Mouse (Mus musculus) heart, postnatal 0 days (tissue): ENCODE data around the gene Trim44. TPM values are rescaled to one million over a fixed set of nuclear protein-coding genes. Genes with fewer than 3 reads are reported as not detected.
A peak's percentile ranks its signal among the peaks of the same experiment; 100 is the strongest.

Source experiments
- ATAC-seq: fragments of 200-750 bp; cut with Nextera tagmentation; 2 replicates; pipeline ENCODE4 v1.8.0; 2017; ENCODE audit warnings: low read depth, moderate number of reproducible peaks, moderate library complexity; ENCODE audit not compliant: insufficient read depth
- DNase-seq: peaks from one replicate; pipeline ENCODE4 v3.0.0-alpha.2; 2016; ENCODE audit warnings: low spot score
- H3K27ac ChIP-seq: fragments of 300-500 bp; sonication (generic); 2 replicates; pipeline ENCODE4 v1.5.1; 2014; ENCODE audit warnings: low read depth, mild to moderate bottlenecking
- H3K27me3 ChIP-seq: fragments of 300-500 bp; sonication (generic); 2 replicates; pipeline ENCODE4 v1.6.1; 2014; ENCODE audit warnings: low read length, mixed read lengths; ENCODE audit not compliant: control insufficient read depth, insufficient read depth
- H3K36me3 ChIP-seq: fragments of 300-500 bp; sonication (generic); replicated peaks from 2 replicates; pipeline ENCODE4 v1.6.1; 2014; ENCODE audit warnings: low read length, mixed read lengths; ENCODE audit not compliant: control insufficient read depth, insufficient read depth
- H3K4me1 ChIP-seq: fragments of 300-500 bp; sonication (generic); 2 replicates; pipeline ENCODE4 v1.6.1; 2014; ENCODE audit warnings: antibody characterized with exemption; ENCODE audit not compliant: control insufficient read depth, insufficient read depth
- H3K4me2 ChIP-seq: fragments of 300-500 bp; sonication (generic); 2 replicates; pipeline ENCODE4 v1.6.1; 2014; ENCODE audit warnings: low read depth, mild to moderate bottlenecking, low read length, moderate library complexity
- H3K4me3 ChIP-seq: fragments of 300-500 bp; sonication (generic); 2 replicates; pipeline ENCODE4 v1.5.1; 2014; ENCODE audit warnings: low read depth, low read length
- H3K9ac ChIP-seq: fragments of 300-500 bp; sonication (generic); replicated peaks from 2 replicates; pipeline ENCODE4 v1.6.1; 2014; ENCODE audit warnings: low read depth, low read length, mixed read lengths
- H3K9me3 ChIP-seq: fragments of 300-500 bp; sonication (generic); replicated peaks from 2 replicates; pipeline ENCODE4 v1.6.1; 2016; ENCODE audit warnings: low read length; ENCODE audit not compliant: control insufficient read depth
- CTCF ChIP-seq: IDR thresholded peaks from 2 replicates; pipeline ENCODE4 v1.5.1; 2016; ENCODE audit warnings: antibody characterized with exemption, control low read depth, low read depth
- EP300 ChIP-seq: IDR thresholded peaks from 2 replicates; pipeline ENCODE4 v1.6.1; 2016; ENCODE audit warnings: antibody characterized with exemption, low read depth
- WGBS: fragments of 180-500 bp; shearing (Covaris S2); extraction: QIAGEN DNeasy Blood & Tissue Kit; methylation state at CpG from one replicate; pipeline ENCODE4 v1.1.7; 2014; 5-methylcytosine and 5-hydroxymethylcytosine counted together
- polyA plus RNA-seq: library from polyadenylated mRNA; unstranded; fragments of >200 nt; fragmentation: Nextera tagmentation; extraction: Ambion mirVana; gene quantifications from 2 replicates; pipeline ENCODE4 v1.2.1, GENCODE M21; 2015
- total RNA-seq: library from RNA; depleted of rRNA; stranded (reverse); fragments of >200 nt; gene quantifications from 2 replicates; pipeline ENCODE4 v1.2.3, GENCODE M21; 2014; ENCODE audit warnings: low replicate concordance

Trim44 gene
- total and polyA plus RNA-seq, 2 experiments from 2014 or later: 10.9 to 23.0 TPM

DNA sequence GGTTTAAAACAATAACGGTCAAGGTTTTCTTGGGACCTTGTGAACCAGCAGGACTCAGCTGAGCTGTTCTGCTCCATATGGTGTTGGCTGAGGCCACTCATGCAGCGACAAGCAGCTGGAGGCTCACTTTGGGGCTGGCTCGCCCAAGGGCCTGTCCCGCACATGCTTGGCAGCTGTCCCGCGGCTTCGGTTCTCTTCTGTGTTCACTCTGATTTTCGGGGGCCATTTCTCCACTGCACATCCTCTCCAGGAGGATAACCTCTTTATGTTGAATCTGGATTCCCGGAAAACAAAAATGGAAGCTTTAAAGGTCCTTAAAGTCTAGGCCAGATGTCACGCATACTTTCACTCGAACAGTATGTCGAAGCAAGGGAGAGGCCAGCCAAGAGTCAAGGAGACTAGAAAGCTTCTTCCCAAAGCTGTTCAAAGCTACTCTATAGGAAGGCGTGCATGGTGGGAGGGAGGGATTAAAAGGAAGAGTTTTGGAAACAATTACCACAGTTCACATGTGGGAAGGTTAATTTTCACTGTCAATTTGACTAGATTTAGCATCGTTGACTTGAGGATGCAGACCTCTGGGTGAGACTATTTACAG lies 8.6 kb upstream of the Trim44 start:
- Histone ChIP-seq H3K9me3 (no peaks in the 10 kb centered on the region), H3K27me3 (no peaks in the 10 kb centered on the region), H3K4me2 (no peak overlapping the region), H3K4me1 (no peaks in the 10 kb centered on the region), H3K36me3 (no peaks in the 10 kb centered on the region), H3K27ac (no peak overlapping the region), H3K9ac (no peak overlapping the region), H3K4me3 (no peak overlapping the region)
- TF ChIP-seq EP300: no peak
- no peak for TF ChIP-seq CTCF
- ATAC-seq (no peak), DNase-seq (no peak)
- WGBS: 77% methylated on average over 14 of the region's 14 CpGs

- DNase-seq: no peak
- 56% methylated on average over 2 of the region's 2 CpGs for WGBS
- TF ChIP-seq EP300 (no peak), CTCF (no peak)
- H3K9ac ChIP-seq: no peak overlapping the region
- no peaks in the 10 kb centered on the region for H3K36me3 ChIP-seq
- no peak for ATAC-seq
- H3K4me3 ChIP-seq: no peak overlapping the region
- no peaks in the 10 kb centered on the region for H3K27me3 ChIP-seq
- no peaks in the 10 kb centered on the region for H3K4me1 ChIP-seq
- H3K9me3 ChIP-seq: no peaks in the 10 kb centered on the region
- H3K4me2 ChIP-seq: no peak overlapping the region
- no peak overlapping the region for H3K27ac ChIP-seq
Measured at GRCm38 (mm10) chr2:102412738-102413137, 5.1 kb upstream of the Trim44 start.

GRCm38 (mm10) chr2:102410615-102411014 lies 3.0 kb upstream of the Trim44 start:
- ATAC-seq (no peak), DNase-seq (no peak)
- Histone ChIP-seq H3K9ac (no peak overlapping the region), H3K9me3 (no peaks in the 10 kb centered on the region), H3K4me3 (no peak overlapping the region), H3K36me3 (no peaks in the 10 kb centered on the region), H3K27me3 (no peaks in the 10 kb centered on the region), H3K4me2 (no peak overlapping the region), H3K4me1 (0 out of 2 replicates have a peak, but pooled peaks cover 7% of the 10 kb centered on the region), H3K27ac (no peak overlapping the region)
- no peak for TF ChIP-seq CTCF
- TF ChIP-seq EP300: no peak
- 31% methylated on average over 4 of the region's 4 CpGs for WGBS

DNA sequence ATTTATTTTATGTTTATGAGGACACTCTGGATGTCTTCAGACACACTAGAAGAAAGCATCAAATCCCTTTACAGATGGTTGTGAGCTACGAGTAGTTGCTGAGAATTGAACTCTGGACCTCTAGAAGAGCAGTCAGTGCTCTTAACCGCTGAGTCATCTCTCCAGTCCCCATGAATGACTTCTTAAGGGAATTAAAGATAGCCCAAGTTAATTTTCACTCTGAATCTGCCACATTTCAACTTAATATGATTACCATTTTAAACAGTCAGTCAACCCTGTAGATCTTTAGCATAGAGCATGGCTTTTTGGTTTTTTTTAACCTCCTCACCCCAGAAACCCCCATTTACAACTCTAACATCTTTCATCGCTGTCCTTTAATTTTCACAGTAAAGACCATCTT lies 2.1 kb upstream of the Trim44 start:
- Histone ChIP-seq H3K4me3 (no peak overlapping the region), H3K27me3 (no peaks in the 10 kb centered on the region), H3K4me1 (0 out of 2 replicates have a peak, but pooled peaks cover 7% of the 10 kb centered on the region), H3K9ac (no peak overlapping the region), H3K9me3 (no peaks in the 10 kb centered on the region), H3K27ac (no peak overlapping the region), H3K4me2 (no peak overlapping the region), H3K36me3 (no peaks in the 10 kb centered on the region)
- DNase-seq (no peak), ATAC-seq (no peak)
- WGBS: 88% methylated on average over 3 of the region's 3 CpGs
- TF ChIP-seq EP300 (no peak), CTCF (no peak)

DNA sequence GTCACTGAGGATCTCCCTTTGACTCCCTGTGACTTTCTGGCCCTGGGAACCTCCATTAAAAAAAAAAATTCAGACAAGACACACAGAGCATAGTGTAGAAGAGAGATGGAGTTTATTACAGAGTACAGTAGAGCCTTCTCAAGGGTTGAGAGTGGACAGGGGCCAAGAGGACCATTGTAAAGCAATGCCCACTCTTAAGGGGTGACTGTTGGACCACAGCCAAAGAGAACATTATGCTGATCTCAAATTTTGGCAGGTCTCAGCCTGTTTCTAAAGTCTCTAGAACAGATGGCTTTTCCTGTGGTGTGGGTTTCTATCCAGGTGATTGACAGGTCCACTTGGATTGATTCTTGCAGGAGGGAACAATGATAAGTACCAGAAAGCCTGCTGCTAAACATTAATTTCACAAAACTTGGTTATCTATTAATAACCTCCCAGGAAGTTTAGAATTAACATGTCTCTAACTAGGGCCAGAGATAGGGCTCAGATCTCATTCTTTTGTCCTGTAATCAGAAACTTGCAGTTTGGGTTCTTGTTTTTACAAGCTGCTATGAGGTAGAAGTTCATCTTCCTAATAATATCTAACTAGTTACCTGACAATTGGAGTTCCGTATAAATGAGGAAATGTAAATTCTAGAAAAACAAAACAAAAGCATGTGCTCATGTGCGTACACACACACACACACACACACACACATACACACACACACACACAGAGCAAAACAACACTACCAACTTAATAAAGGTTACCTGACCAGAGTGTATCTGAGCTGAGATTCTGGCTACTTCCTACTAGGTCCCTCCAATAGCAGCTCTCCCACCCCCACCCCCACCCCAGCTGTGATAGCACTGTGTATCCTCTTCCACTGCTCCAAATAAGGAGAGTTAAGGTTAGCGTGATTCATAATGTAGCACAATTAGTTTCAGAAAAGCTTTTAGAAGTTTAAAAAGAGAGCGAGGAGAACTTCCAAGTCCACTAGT lies 1.0 kb downstream of the Trim44 start:
- TF ChIP-seq CTCF: no peak
- TF ChIP-seq EP300: no peak
- H3K36me3 ChIP-seq: no peaks in the 10 kb centered on the region
- peak overlapping the region; percentile 31 for H3K4me2 ChIP-seq
- no peaks in the 10 kb centered on the region for H3K27me3 ChIP-seq
- DNase-seq (no peak), ATAC-seq (no peak)
- 0 out of 2 replicates have a peak, but pooled peaks cover 7% of the 10 kb centered on the region for H3K4me1 ChIP-seq
- H3K27ac ChIP-seq: no peak overlapping the region
- WGBS: 58% methylated on average over 4 of the region's 4 CpGs
- no peaks in the 10 kb centered on the region for H3K9me3 ChIP-seq
- H3K4me3 ChIP-seq: 0 out of 2 replicates have a peak overlapping the region, but pooled peaks have one; percentile 16
- H3K9ac ChIP-seq: no peak overlapping the region
